Mouse (Mus musculus) layer of hippocampus, adult 2 months (tissue): ENCODE measurements around the gene Gns. TPM values are rescaled to one million over a fixed set of nuclear protein-coding genes. Genes with fewer than 3 reads are reported as not detected.

ENCODE experiments used
- DNase-seq, 2 experiments: peaks; one replicate each; pipeline ENCODE4 v3.0.0; 2022; ENCODE audit warnings: low spot score in 2 of 2
- H3K27ac ChIP-seq: fragments of 200-600 bp; 2 replicates; pipeline ENCODE4 v1.8.1; 2022
- H3K4me3 ChIP-seq: fragments of 200-600 bp; 2 replicates; pipeline ENCODE4 v1.8.1; 2022; ENCODE audit warnings: mild to moderate bottlenecking
- CTCF ChIP-seq: fragments of 200-600 bp; conservative IDR thresholded peaks from 2 replicates; pipeline ENCODE4 v1.8.1; 2022; ENCODE audit warnings: antibody characterized with exemption, mild to moderate bottlenecking, moderate library complexity
- total RNA-seq, 2 experiments: library from RNA; stranded (reverse); gene quantifications; 2 replicates each; pipeline ENCODE4 v1.2.3; 2021

The Gns gene
- total RNA-seq, 2 experiments from 2014 or later: 78.8 to 83.5 TPM

GRCm38 (mm10) chr10:121370777-121371176, 5.9 kb downstream of the Gns start:
- H3K27ac ChIP-seq: no peak overlapping the region
- no peak for DNase-seq
- TF ChIP-seq CTCF: peak; percentile 70
- H3K4me3 ChIP-seq: no peak overlapping the region

GRCm38 (mm10) chr10:121374013-121374412, 9.1 kb downstream of the Gns start:
- no peak for TF ChIP-seq CTCF
- H3K27ac ChIP-seq: peak overlapping the region; percentile 43; the same call in 1 of the 2 replicates
- no peak overlapping the region for H3K4me3 ChIP-seq
- no peak for DNase-seq

- no peak for DNase-seq
- peak overlapping the region; percentile 43; the same call in 1 of the 2 replicates for H3K27ac ChIP-seq
- TF ChIP-seq CTCF: no peak
- H3K4me3 ChIP-seq: no peak overlapping the region
These were observed 10.1 kb downstream of the Gns start for GRCm38 (mm10) chr10:121374693-121375620.

- no peak for TF ChIP-seq CTCF
- Histone ChIP-seq H3K4me3 (no peak overlapping the region), H3K27ac (no peak overlapping the region)
- DNase-seq: no peak
These were observed 11.0 kb downstream of the Gns start for GRCm38 (mm10) chr10:121375649-121376493.

GRCm38 (mm10) chr10:121376530-121377271, 11.8 kb downstream of the Gns start:
- no peak for DNase-seq
- TF ChIP-seq CTCF: no peak
- Histone ChIP-seq H3K4me3 (no peak overlapping the region), H3K27ac (no peak overlapping the region)

GRCm38 (mm10) chr10:121379387-121379786, 14.5 kb downstream of the Gns start:
- TF ChIP-seq CTCF: peak; percentile 66
- Histone ChIP-seq H3K27ac (no peak overlapping the region), H3K4me3 (no peak overlapping the region)
- DNase-seq: no peak

GRCm38 (mm10) chr10:121381280-121381679, 16.4 kb downstream of the Gns start:
- Histone ChIP-seq H3K27ac (no peak overlapping the region), H3K4me3 (no peak overlapping the region)
- no peak for DNase-seq
- no peak for TF ChIP-seq CTCF

GRCm38 (mm10) chr10:121384710-121385109, 19.8 kb downstream of the Gns start:
- Histone ChIP-seq H3K4me3 (no peak overlapping the region), H3K27ac (no peak overlapping the region)
- no peak for DNase-seq
- no peak for TF ChIP-seq CTCF

- TF ChIP-seq CTCF: no peak
- DNase-seq: no peak
- H3K27ac ChIP-seq: no peak overlapping the region
- no peak overlapping the region for H3K4me3 ChIP-seq
These were observed 20.8 kb downstream of the Gns start for GRCm38 (mm10) chr10:121385695-121386094.

GRCm38 (mm10) chr10:121386347-121386746, 21.5 kb downstream of the Gns start:
- Histone ChIP-seq H3K27ac (no peak overlapping the region), H3K4me3 (no peak overlapping the region)
- no peak for DNase-seq
- TF ChIP-seq CTCF: no peak

- no peak for TF ChIP-seq CTCF
- H3K27ac ChIP-seq: no peak overlapping the region
- DNase-seq: no peak
- H3K4me3 ChIP-seq: no peak overlapping the region
These were observed 25.7 kb downstream of the Gns start for GRCm38 (mm10) chr10:121390602-121391001.

GRCm38 (mm10) chr10:121391901-121392300, 27.0 kb downstream of the Gns start:
- no peak for DNase-seq
- H3K27ac ChIP-seq: no peak overlapping the region

More at GRCm38 (mm10) chr10:121391901-121392300, 27.0 kb downstream of the Gns start:
- no peak overlapping the region for H3K4me3 ChIP-seq
- TF ChIP-seq CTCF: no peak
